Mouse (Mus musculus) CH12.LX (cell line): ENCODE results near the gene Etv6.

Experiments used
- CTCF ChIP-seq, 2 experiments: IDR thresholded peaks in 1 of 2; conservative IDR thresholded peaks in 1 of 2; 2 replicates each; pipeline ENCODE4 v1.5.1; 2011 to 2012; ENCODE audit warnings: low read depth in 2 of 2, low read length in 2 of 2, improper control_type of control experiment in 1 of 2, inconsistent platforms in 1 of 2, mild to moderate bottlenecking in 1 of 2, moderate library complexity in 1 of 2
- ELF1 ChIP-seq: IDR thresholded peaks from 2 replicates; pipeline ENCODE4 v1.6.1; 2014; ENCODE audit warnings: low read depth, mild to moderate bottlenecking, inconsistent platforms, low read length, improper control_type of control experiment
- PAX5 ChIP-seq: IDR thresholded peaks from 2 replicates; pipeline ENCODE4 v1.6.1; 2012; ENCODE audit warnings: low read length, inconsistent platforms, mixed read lengths
- RCOR1 ChIP-seq: conservative IDR thresholded peaks from 2 replicates; pipeline ENCODE4 v1.6.1; 2012; ENCODE audit warnings: low read depth, mild to moderate bottlenecking, inconsistent platforms, low read length, improper control_type of control experiment
- USF1 ChIP-seq: IDR thresholded peaks from 2 replicates; pipeline ENCODE4 v1.6.1; 2014; ENCODE audit warnings: low read depth, mild to moderate bottlenecking, inconsistent platforms, low read length, improper control_type of control experiment

DNA sequence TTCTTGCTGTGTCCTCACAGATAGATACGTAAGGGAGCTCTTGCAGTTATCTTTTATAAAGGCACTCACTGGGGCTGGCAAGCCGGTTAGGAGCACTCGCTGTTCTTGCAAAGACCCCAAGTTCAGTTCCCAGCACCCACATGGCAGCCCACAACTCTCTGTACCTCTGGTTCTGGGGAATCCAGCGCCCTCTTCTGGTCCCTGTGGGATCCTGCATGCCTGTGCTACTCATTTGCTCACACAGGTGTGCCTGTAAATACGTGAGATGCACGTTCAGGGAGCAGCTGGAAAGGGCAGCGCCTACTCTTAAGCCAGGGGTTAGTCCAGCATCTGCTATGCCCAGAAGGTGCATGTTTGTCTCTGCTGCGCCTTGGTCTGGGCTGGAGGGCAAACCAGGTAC is 224.4 kb downstream of the Etv6 start:
- no peak for TF ChIP-seq ELF1
- no peak for TF ChIP-seq RCOR1
- TF ChIP-seq PAX5: no peak
- TF ChIP-seq USF1: no peak
- TF ChIP-seq CTCF (conservative IDR thresholded peaks at IDR 0.05 in 1 of 2, IDR thresholded peaks at IDR 0.05 in 1 of 2; ENCODE audit: low read depth in 2 of 2, low read length in 2 of 2): no peak
